Mouse (Mus musculus): ENCODE data around the gene Fbxw21. TPM values are rescaled to one million over a fixed set of nuclear protein-coding genes. Genes with fewer than 3 reads are reported as not detected.

The Fbxw21 gene
- total RNA-seq, 2 experiments from 2014 or later, result not detected

GRCm38 (mm10) chr9:109105011-109105410 lies 56.8 kb downstream of the Fbxw21 start:
- no peak overlapping the region for H3K27ac ChIP-seq

GRCm38 (mm10) chr9:109104083-109104482 lies 57.8 kb downstream of the Fbxw21 start:
- no peak for DNase-seq
- no peak overlapping the region for H3K27ac ChIP-seq
- intact Hi-C loops (cut with DNase I), result no loop called here
- no peak overlapping the region for H3K4me3 ChIP-seq
- no peak for TF ChIP-seq CTCF (IDR thresholded peaks at IDR 0.05)

More at GRCm38 (mm10) chr9:109105011-109105410, 56.8 kb downstream of the Fbxw21 start:
- DNase-seq, result peak; percentile 22
- H3K4me3 ChIP-seq, result no peak overlapping the region
- intact Hi-C loops (cut with DNase I), result no loop called here
- no peak for TF ChIP-seq CTCF (IDR thresholded peaks at IDR 0.05)

GRCm38 (mm10) chr9:109103250-109103649 lies 58.6 kb downstream of the Fbxw21 start:
- DNase-seq, result no peak
- TF ChIP-seq CTCF (IDR thresholded peaks at IDR 0.05), result no peak
- intact Hi-C loops (cut with DNase I), result no loop called here
- H3K4me3 ChIP-seq, result no peak overlapping the region
- H3K27ac ChIP-seq, result no peak overlapping the region

- H3K27ac ChIP-seq, result no peak overlapping the region
- H3K4me3 ChIP-seq, result no peak overlapping the region
- TF ChIP-seq CTCF (IDR thresholded peaks at IDR 0.05), result no peak
- DNase-seq, result no peak
- intact Hi-C loops (cut with DNase I), result no loop called here
Observed at GRCm38 (mm10) chr9:109102541-109102940, 59.3 kb downstream of the Fbxw21 start.

DNA sequence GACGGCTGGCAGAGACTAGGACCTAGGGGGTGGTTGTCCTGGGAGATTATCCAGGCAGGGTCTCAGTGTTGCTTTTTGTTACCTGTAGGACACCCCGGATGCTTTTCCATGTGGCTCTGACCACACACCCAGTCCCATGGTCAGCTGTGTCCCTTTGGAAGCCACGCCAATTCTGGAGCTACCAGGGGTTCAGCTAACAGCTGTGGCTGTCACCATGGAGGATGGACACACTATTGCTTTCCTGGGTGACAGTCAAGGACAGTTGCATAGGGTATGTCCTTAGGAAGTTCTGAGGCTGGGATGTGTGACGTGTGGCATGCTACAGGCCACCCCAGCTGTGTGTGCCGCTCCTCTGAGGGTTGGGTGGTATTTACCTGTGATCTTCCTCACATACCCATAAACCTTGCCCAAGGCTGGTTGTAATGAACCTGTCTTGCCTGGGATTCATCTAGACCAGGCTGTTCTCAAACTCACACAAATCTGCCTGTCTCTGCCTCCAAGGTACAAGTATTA lies 59.9 kb downstream of the Fbxw21 start:
- intact Hi-C loops (cut with DNase I), result no loop called here
- Histone ChIP-seq H3K4me3 (no peak overlapping the region), H3K27ac (no peak overlapping the region)
- TF ChIP-seq CTCF (IDR thresholded peaks at IDR 0.05), result no peak
- DNase-seq, result no peak

DNA sequence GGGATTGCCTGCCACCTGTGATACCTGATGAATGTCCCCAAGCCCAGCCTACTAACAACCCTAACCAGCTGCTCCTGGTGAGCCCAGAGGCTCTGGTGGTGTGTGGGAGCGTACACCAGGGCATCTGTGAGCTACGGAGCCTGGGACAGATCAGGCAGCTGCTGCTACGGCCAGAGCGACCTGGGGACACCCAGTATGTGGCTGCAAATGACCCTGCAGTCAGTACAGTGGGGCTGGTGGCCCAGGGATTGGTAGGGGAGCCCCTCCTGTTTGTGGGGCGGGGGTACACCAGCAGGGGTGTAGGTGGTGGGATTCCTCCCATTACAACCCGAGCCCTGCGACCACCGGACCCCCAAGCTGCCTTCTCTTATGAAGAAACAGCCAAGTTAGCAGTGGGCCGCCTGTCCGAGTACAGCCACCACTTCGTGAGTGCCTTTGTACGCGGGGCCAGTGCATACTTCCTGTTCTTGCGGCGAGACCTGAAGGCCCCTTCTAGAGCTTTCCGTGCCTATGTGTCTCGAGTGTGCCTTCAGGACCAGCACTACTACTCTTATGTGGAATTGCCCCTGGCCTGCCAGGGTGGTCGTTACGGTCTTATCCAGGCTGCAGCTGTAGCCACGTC lies 61.4 kb downstream of the Fbxw21 start:
- Histone ChIP-seq H3K4me3 (no peak overlapping the region), H3K27ac (no peak overlapping the region)
- DNase-seq, result no peak
- intact Hi-C loops (cut with DNase I), result no loop called here
- TF ChIP-seq CTCF (IDR thresholded peaks at IDR 0.05), result no peak

GRCm38 (mm10) chr9:109098969-109099368 lies 62.9 kb downstream of the Fbxw21 start:
- intact Hi-C loops (cut with DNase I), result no loop called here
- Histone ChIP-seq H3K27ac (peak overlapping the region; percentile 80), H3K4me3 (peak overlapping the region; percentile 19)
- no peak for TF ChIP-seq CTCF (IDR thresholded peaks at IDR 0.05)
- DNase-seq, result peak; percentile 46

GRCm38 (mm10) chr9:109098366-109098765 lies 63.5 kb downstream of the Fbxw21 start:
- intact Hi-C loops (cut with DNase I), result no loop called here
- TF ChIP-seq CTCF (IDR thresholded peaks at IDR 0.05), result no peak
- DNase-seq, result no peak
- peak overlapping the region; percentile 19; the same call in 1 of the 2 replicates for H3K4me3 ChIP-seq
- peak overlapping the region; percentile 80 for H3K27ac ChIP-seq

- DNase-seq, result no peak
- Histone ChIP-seq H3K4me3 (no peak overlapping the region), H3K27ac (peak overlapping the region; percentile 80)
- intact Hi-C loops (cut with DNase I), result no loop called here
- no peak for TF ChIP-seq CTCF (IDR thresholded peaks at IDR 0.05)
Observed at GRCm38 (mm10) chr9:109097831-109098230, 64.0 kb downstream of the Fbxw21 start.

- H3K27ac ChIP-seq, result peak overlapping the region; percentile 80
- peak overlapping the region; percentile 87; the same call in 1 of the 2 replicates for H3K4me3 ChIP-seq
- intact Hi-C loops (cut with DNase I), result no loop called here
Observed at GRCm38 (mm10) chr9:109097291-109097690, 64.5 kb downstream of the Fbxw21 start.

GRCm38 (mm10) chr9:109096856-109097255 lies 65.0 kb downstream of the Fbxw21 start:
- intact Hi-C loops (cut with DNase I), result no loop called here
- H3K4me3 ChIP-seq, result peak overlapping the region; percentile 87
- peak overlapping the region; percentile 80 for H3K27ac ChIP-seq

More at GRCm38 (mm10) chr9:109097291-109097690, 64.5 kb downstream of the Fbxw21 start:
- no peak for TF ChIP-seq CTCF (IDR thresholded peaks at IDR 0.05)
- DNase-seq, result no peak

GRCm38 (mm10) chr9:109096251-109096661 lies 65.6 kb downstream of the Fbxw21 start:
- peak overlapping the region; percentile 87 for H3K4me3 ChIP-seq
- no peak for TF ChIP-seq CTCF (IDR thresholded peaks at IDR 0.05)
- DNase-seq, result no peak
- intact Hi-C loops (cut with DNase I), result no loop called here
- peak overlapping the region; percentile 80 for H3K27ac ChIP-seq

More at GRCm38 (mm10) chr9:109096856-109097255, 65.0 kb downstream of the Fbxw21 start:
- DNase-seq, result no peak
- TF ChIP-seq CTCF (IDR thresholded peaks at IDR 0.05), result no peak

DNA sequence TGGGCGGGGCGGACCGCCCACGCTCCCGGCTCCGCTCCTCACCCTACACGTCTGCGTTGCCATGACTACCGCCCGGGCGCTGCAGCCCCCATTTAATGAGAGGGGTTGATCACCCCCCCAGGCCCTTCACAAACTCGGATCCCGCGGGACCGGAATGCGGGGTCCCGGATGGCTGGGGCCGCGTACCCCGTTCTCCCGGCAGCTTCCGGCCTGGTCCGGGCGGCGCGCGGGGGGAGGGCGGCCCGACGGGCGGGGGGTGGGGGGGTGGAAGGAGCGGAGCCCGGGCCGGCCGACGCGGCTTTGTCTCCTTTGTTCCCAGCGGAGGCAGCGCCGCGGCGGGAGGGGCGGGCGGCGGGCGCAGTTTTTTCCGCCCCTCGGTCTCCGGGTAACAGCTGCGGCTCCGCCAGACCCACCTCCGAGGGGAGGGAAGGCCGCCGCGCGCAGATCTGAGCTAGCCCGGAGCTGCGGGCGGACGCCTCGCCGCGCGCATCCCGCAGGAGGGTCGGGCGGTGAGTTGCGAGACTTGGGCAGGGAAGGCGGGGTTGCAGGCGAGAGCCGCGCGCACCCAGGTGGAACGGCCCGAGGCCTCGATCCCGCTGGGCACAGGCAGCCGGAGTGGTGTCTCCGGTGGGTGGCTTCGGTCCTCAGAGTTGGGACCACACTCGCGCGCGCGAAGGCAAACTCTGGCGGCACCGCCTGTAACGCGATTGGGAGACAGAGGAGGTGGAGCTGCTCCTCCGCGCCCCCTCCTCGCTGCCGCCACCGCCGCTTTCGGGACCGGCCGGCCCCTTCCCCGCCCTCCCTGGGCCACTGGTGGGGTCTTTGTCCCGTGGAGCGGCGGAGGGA lies 66.5 kb downstream of the Fbxw21 start, which contains the start of gene Plxnb1:
Gene Plxnb1 (plus strand): TSS at position 253 of the 846 bp plus-strand sequence.
- H3K4me3 ChIP-seq, result peak within 1 kb of the TSS; percentile 87
- peak; percentile 61 for DNase-seq
- intact Hi-C loops (cut with DNase I), result no loop called here
- peak within 1 kb of the TSS; percentile 80 for H3K27ac ChIP-seq
- TF ChIP-seq CTCF (IDR thresholded peaks at IDR 0.05), result no peak
